Mouse (Mus musculus): ENCODE results near the gene Scrn2.
A peak's percentile ranks its signal among the peaks of the same experiment; 100 is the strongest.

The Scrn2 gene

GRCm38 (mm10) chr11:97029686-97030417, at the start of gene Scrn2:
Gene Scrn2, plus strand, starts transcription at chr11:97029938.
- DNase-seq (ENCODE audit: low spot score in 2 of 2) = peak in 1 of 2 experiments; percentile 44

GRCm38 (mm10) chr11:96980021-96980420, 49.7 kb upstream of the Scrn2 start:
- DNase-seq (ENCODE audit: low spot score in 2 of 2) = no peak

DNA sequence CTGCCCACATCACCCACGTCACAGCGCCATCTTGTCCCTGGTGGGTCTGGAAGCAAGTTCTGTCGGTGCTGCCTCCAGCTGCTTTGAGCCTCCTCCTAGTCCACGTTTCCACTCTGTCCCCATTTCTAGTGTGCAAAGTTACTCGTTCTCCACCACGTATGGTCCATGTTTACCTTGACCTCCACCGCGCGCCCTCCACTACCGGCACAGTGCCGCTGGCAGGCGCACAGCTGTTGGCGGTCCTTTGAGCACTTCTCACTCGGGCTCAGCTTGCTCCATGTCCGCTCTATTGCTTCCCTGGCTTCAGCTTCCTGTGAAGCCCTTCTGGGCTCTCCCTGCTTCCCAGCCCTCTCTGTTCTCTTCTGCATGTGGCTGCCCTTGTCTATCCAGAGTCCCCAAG, 48.3 kb upstream of the Scrn2 start:
- no peak for DNase-seq (ENCODE audit: low spot score in 2 of 2)

- DNase-seq (ENCODE audit: low spot score in 2 of 2) = peak; percentile 62 to 66
Observed at GRCm38 (mm10) chr11:96982355-96982754, 47.4 kb upstream of the Scrn2 start.

GRCm38 (mm10) chr11:96982859-96983258, 46.9 kb upstream of the Scrn2 start, which contains the start of gene Sp2:
Gene Sp2, minus strand, starts transcription at chr11:96982959.
- DNase-seq (ENCODE audit: low spot score in 2 of 2) = no peak

- DNase-seq (ENCODE audit: low spot score in 2 of 2) = no peak
Observed at GRCm38 (mm10) chr11:96984903-96985302, 44.8 kb upstream of the Scrn2 start.

DNA sequence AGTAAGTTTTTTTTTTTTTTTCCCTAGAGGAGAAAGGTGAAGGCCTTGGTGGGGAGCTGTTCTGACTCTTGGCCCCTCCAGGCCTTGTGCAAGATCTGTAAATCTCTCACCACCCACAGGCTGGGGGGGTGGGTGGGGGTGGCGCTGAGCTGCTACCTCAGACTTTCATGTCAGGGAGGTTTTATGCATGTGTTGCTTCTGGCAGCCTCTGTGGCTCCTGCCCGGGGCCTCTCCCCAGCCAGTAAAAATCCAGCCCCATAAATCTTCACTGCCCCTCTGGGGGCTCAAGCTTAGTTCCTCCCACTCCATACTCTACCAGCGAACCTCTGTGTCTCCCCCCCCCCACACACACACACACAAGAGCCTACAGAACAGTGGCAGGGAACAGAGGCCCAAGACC, 43.3 kb upstream of the Scrn2 start:
- no peak for DNase-seq (ENCODE audit: low spot score in 2 of 2)

DNA sequence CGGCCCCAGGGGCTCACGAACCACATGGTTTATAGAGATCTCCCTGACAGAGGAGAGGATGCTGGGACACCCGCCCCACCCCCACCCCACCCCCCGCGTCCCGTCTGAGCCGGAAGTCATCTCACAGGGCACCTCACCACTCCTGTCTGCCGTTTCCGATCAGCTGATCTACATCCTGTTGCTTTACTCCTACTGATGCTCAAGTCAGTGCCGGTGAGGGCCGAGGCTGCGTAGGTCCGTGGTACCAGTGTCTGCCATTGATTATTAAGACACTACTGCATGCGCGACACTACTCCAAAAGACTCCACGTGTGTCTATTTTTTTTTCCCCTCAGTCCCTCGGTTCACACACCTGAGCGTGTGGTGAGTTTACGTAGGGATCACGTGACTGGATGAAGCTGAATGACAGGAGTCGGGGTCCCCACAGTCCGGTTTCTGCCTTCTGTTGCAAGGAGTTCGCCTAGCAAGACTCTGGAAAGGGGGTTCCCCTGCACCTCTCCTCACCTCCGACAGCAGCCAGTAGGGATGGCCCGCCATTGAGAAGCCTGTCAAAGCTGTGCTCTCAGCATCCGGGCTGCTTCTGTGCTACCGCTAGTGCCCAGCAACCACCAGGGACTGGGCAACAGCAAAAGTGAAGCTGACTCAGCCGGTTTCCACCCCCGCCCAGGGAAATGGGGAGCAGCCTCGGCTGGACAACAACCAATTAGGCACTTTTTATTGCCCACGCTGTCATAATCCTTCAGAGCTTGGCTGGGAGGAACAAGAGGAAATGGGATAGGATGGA, 41.7 kb upstream of the Scrn2 start:
- peak in 1 of 2 experiments; percentile 43 for DNase-seq (ENCODE audit: low spot score in 2 of 2)

DNA sequence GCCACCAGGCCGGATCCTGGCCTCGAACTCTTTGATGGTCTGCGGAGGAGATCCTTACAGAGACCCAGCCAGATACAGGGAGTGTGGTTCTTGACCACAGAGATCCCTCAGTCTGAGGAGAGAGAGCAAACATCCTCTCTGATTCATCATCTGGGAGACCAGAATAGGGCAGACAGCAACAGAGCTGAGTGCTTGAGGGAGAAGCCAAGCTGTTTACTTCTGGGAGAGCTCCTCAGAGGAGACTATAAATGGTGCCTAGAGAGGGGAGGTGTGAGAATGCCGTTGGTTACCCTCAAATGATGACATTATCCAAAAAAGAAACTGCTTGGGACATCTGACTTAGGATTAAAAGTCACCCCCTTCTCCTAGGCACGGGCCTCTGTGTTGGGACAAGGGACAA, 38.2 kb upstream of the Scrn2 start:
- DNase-seq (ENCODE audit: low spot score in 2 of 2) = no peak

DNA sequence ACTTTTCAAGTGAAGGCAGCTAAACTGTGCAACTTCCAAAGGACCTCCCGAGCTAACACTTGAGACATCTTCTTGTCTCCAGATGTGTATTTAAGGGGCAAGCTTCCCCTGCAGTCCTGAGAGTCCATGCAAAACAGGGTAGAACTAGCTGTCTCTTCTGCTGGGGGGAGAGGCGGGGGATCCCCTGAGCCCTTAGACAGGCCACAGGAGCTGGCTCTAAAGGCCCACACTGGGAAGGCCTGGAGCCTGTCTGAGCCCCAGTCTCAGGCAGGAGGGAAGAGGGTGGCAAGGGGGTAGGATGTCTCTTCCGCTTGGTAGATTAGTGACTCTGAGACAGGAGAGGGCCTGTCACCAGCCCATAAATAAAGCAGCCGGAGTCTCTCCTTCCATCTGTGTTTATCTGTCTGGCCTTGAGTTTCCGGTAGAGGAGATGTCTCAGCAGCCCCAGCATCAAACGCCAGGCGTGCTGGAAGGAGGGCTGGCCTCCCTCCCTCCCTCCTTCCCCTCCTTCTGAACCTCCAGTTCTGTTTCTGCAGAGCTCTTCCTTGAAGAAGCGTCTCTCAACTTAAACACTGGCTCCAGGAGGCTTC, 36.9 kb upstream of the Scrn2 start:
- no peak for DNase-seq (ENCODE audit: low spot score in 2 of 2)

GRCm38 (mm10) chr11:96995031-96995430, 34.7 kb upstream of the Scrn2 start:
- DNase-seq (ENCODE audit: low spot score in 2 of 2) = no peak

DNA sequence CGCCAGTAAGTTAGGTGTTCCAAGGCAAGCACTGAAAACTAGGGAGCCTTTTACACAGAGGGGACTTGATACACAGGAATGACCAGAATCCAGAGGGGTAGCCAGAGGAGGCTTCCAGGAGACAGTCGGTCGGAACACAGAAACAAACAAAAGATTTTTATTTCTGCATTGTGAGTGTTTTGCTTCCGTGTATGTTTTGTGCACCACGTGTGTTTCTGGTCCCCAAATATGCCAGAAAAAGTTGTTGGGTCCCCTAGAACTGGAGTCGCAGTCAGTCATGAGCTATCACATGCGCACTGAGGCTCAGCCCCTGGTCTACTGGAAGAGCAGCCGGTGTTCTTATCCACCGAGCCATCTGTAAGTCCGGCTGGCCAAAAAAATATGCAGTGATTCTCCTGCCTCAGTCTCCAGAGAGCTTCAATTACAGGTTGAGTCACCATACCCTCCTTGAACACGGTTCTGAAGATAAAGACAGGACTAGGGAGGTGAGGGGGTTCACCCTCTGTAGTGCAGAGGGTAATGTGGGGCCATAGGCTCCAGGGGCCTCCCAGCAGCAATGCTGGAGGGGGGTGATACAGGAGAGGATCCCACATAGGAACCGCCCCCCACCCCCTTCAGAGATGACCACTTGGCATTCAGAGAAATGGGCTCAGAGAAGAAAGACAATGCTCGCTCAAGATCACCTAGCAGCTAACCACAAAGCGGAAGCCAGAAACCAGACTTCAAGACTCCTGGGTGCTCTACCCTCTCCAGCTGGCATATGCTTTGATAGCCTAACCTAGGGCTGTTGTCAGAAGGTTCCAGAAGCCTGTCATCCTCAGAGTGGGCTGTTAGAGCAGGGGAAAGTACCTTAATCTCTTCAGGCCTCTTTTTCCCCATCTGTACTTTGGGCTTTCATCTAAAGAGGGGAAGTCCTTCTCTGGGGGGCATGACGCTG, 33.6 kb upstream of the Scrn2 start:
- no peak for DNase-seq (ENCODE audit: low spot score in 2 of 2)

DNA sequence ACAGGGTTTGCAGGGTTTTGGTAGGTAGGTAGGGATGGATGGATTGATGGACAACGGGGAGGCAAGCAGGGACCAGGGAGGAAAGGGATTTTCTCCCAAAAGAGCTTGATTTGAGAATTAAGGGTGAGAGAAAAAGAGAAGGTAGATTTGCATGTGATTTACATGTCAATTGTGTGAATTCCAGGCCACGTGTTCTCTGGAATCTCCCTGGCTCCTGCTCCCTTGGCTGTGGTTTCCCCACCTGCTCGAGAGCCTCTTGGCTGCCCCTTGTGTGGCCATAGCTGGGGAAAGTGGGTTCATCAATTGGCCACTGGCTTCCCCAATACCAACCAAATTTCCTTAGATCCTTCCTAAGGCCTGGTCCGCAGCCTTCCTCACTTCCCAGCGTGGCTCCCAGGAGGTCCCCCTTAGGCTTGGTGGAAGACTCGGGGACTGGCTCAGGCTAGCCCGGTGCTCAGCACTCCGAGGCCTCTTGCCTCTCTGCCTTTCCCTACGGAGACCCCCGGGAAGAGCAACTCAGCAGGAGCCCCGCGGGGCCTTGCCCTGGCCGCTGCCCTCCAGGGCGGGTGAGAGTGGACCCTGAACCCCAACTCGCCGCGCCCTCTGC, 32.9 kb upstream of the Scrn2 start:
- no peak for DNase-seq (ENCODE audit: low spot score in 2 of 2)

GRCm38 (mm10) chr11:96997380-96997956, 32.3 kb upstream of the Scrn2 start:
- no peak for DNase-seq (ENCODE audit: low spot score in 2 of 2)

DNA sequence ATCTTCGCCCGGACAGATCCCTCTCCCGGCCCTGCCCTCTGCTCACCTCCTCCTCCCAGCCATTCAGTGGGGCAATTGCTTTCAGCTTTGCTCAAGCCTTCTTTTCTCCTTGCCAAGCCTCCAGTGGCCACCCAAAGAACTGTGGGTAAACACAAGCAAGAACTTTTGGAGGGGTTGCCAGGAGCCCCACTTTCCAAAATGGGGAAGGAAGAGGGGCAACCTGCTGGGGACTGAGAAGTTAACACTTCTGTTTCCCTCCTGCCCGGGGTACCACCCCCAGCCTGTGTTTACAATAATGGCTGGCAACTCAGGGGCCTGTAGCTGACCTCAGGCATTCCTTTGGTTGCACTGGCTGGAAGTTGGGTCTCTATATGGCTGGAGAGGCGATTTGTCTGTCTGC, 26.6 kb upstream of the Scrn2 start:
- DNase-seq (ENCODE audit: low spot score in 2 of 2) = no peak

- DNase-seq (ENCODE audit: low spot score in 2 of 2) = no peak
Observed at GRCm38 (mm10) chr11:97007093-97007794, 22.5 kb upstream of the Scrn2 start.

DNA sequence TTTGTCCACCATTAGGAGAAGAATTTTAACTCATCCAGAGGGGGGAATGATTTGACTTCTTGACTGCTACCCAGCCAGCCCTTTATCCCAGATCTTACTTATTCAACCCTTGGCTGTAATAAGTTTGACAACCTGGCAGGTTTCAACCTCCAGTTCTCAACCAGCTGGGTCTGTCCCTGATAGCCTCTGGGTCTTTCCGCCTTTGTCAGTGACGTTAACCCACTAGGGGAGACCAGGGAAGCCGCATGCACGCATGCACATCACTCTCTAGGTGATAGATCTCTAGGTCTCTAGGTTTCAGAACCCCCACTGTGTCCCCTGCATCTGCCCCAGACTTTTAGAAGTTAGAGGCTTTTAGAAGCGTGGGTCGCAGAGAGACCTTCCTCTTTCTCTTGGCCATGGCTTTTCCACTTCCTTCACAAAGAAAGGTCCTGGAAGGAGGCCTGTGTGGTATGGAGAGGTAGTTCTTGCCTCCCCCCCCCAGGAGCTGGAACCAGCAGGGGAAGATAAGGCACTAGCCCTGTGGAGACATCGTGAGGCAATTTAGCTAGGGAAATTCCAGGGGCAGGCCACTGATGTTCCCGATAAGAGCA, 20.4 kb upstream of the Scrn2 start:
- no peak for DNase-seq (ENCODE audit: low spot score in 2 of 2)

DNA sequence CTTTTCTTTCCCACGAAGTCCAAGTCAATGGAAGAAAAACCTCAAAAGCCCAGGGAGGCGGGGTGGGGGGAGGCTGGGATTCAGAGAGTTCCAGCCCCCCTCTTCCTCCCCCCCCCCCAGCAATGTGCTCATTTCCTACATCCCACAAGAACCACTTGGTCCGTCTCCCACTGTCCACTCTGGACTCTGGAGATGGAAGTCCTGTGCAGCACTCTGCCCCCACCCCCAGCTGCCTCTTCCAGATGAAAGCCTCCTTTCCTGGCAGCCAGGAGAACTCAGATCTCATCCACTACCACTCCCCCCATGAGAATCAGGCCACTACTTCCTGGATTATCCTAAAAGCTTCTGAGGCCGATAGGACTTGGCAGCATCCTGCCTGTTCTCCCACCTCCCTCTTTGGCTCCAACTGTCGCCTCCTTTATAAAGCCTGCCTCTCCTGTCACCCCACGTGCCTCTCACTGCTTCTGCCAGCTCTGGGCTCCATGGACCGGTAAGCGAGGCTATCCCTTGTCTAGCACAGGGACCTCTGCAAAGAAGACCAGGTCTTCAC, 16.5 kb upstream of the Scrn2 start, which contains the start of gene Sp6:
Sp6 (plus strand) TSS at position 274 of the 550 bp plus-strand sequence.
- DNase-seq (ENCODE audit: low spot score in 2 of 2) = no peak
